In genomic region chr12:84202561-84202960, GRCm38 (mm10) we compare ENCODE assay signal across 11 mouse cellular contexts. TPM values are rescaled to one million over a fixed set of nuclear protein-coding genes. Genes with fewer than 3 reads are reported as not detected.
DNase-seq lines count a peak whose midpoint lies in the region; ATAC-seq and TF ChIP-seq lines count a peak whose summit lies in the region.
"Had no signal": no experiment of that assay in that cellular context is flagged by ENCODE, and none has a peak within 500 bp of the region (broad histone marks: within the 10 kb centered on the region; RNA-seq: fewer than 3 reads in every experiment).

No protein-coding gene starts in this region.

- H3K4me3 ChIP-seq in heart, embryonic 12.5 days = no peak overlapping the region
- 0 out of 2 replicates have a peak overlapping the region, but pooled peaks have one; percentile 13 for H3K4me3 ChIP-seq in liver, postnatal 0 days (ENCODE audit: low read depth, low read length)
- H3K4me3 ChIP-seq: forebrain, embryonic 15.5 days had no signal

- ATAC-seq in heart, embryonic 12.5 days (ENCODE audit: insufficient number of reproducible peaks, low FRiP score) = no peak
- ATAC-seq in common myeloid progenitor, adult 5-6 weeks (replicated peaks; ENCODE audit: low read depth, poor library complexity, severe bottlenecking) = peak; percentile 4; the same call in 1 of the 2 replicates
- ATAC-seq in liver, postnatal 0 days = no peak
- ATAC-seq: forebrain, embryonic 15.5 days had no signal

- 78% methylated on average over 10 of the region's 10 CpGs for WGBS in heart, embryonic 12.5 days
- WGBS in liver, postnatal 0 days (ENCODE audit: insufficient replicate concordance) = 33% methylated on average over 10 of the region's 10 CpGs

- H3K27me3 ChIP-seq in heart, embryonic 12.5 days (replicated peaks) = no peaks in the 10 kb centered on the region
- H3K27me3 ChIP-seq in liver, postnatal 0 days (ENCODE audit: insufficient read depth, low read length) = no peaks in the 10 kb centered on the region
- H3K27me3 ChIP-seq: forebrain, embryonic 15.5 days had no signal

- TF ChIP-seq EP300 in liver, postnatal 0 days (IDR thresholded peaks at IDR 0.05; ENCODE audit: low read depth) = no peak

- DNase-seq in heart, postnatal 10 days = no peak
- DNase-seq in CD4-positive, CD25-positive, alpha-beta regulatory T cell, adult 2 months (ENCODE audit: low read depth, low spot score) = peak; percentile 64
- no peak for DNase-seq in liver, postnatal 0 days
- DNase-seq in left cerebral cortex, postnatal 4 days = no peak
- no peak for DNase-seq in layer of hippocampus, adult 18-20 months (ENCODE audit: low spot score in 2 of 2)
- no peak for DNase-seq in adrenal gland, adult (ENCODE audit: inconsistent age in 2 of 2, low spot score in 1 of 2)
- DNase-seq: adrenal gland, postnatal 25 days; kidney, adult 18-20 months had no signal

- no peaks in the 10 kb centered on the region for H3K36me3 ChIP-seq in heart, embryonic 12.5 days
- no peaks in the 10 kb centered on the region for H3K36me3 ChIP-seq in liver, postnatal 0 days (replicated peaks; ENCODE audit: insufficient read depth, low read length)
- H3K36me3 ChIP-seq: forebrain, embryonic 15.5 days had no signal

- no peak overlapping the region for H3K27ac ChIP-seq in heart, embryonic 12.5 days (ENCODE audit: poor library complexity, severe bottlenecking)
- H3K27ac ChIP-seq in liver, postnatal 0 days (ENCODE audit: low read depth) = peak overlapping the region; percentile 98
- H3K27ac ChIP-seq: forebrain, embryonic 15.5 days had no signal

- no peaks in the 10 kb centered on the region for H3K9me3 ChIP-seq in heart, embryonic 12.5 days (replicated peaks)
- H3K9me3 ChIP-seq in liver, postnatal 0 days (ENCODE audit: low read length) = no peaks in the 10 kb centered on the region
- H3K9me3 ChIP-seq: forebrain, embryonic 15.5 days had no signal

- intact Hi-C loops in heart, postnatal 10 days (cut with DNase I) = no loop called here
- intact Hi-C loops in left cerebral cortex, postnatal 4 days (cut with DNase I) = no loop called here

- H3K4me1 ChIP-seq in heart, embryonic 12.5 days (replicated peaks) = peaks cover 75% of the 10 kb centered on the region
- H3K4me1 ChIP-seq in liver, postnatal 0 days (ENCODE audit: insufficient read depth) = peaks cover 94% of the 10 kb centered on the region

- no peak for TF ChIP-seq CTCF in liver, postnatal 0 days (IDR thresholded peaks at IDR 0.05; ENCODE audit: low read depth)

- peak overlapping the region; percentile 17 for H3K4me2 ChIP-seq in heart, embryonic 12.5 days
- peak overlapping the region; percentile 62 for H3K4me2 ChIP-seq in liver, postnatal 0 days (ENCODE audit: low read depth, low read length)
- H3K4me2 ChIP-seq: forebrain, embryonic 15.5 days had no signal

- no peak overlapping the region for H3K9ac ChIP-seq in heart, embryonic 12.5 days
- H3K9ac ChIP-seq in liver, postnatal 0 days (replicated peaks) = peak overlapping the region; percentile 67
- H3K9ac ChIP-seq: forebrain, embryonic 15.5 days had no signal

RNA-seq across cellular contexts. Expression of gene Elmsan1, which starts 16.1 kb away (rescaled TPM):
- 8.7 and 10.6 TPM in 2 replicates for polyA plus RNA-seq in heart, embryonic 12.5 days (2016; fragmentation: Nextera tagmentation; extraction: Ambion mirVana)
- 10 to 100 TPM; 19.5 to 20.3 TPM for total RNA-seq in heart, postnatal 10 days (2021)
- 13.0 and 15.1 TPM in 2 replicates for total RNA-seq in common myeloid progenitor, adult 5-6 weeks (2017)
- 2.6 and 2.8 TPM in 2 replicates for polyA plus RNA-seq in liver, postnatal 0 days (2015; fragmentation: Nextera tagmentation; extraction: Ambion mirVana)
- total RNA-seq in left cerebral cortex, postnatal 4 days (2021) = 10 to 100 TPM; 12.9 to 14.9 TPM
- total RNA-seq in layer of hippocampus, adult 18-20 months (2021) = 10 to 100 TPM; 26.9 to 31.3 TPM

RNA-seq across cellular contexts. Expression of gene Pnma1, which starts 54.3 kb away (rescaled TPM):
- 0.40 and 0.68 TPM in 2 replicates for polyA plus RNA-seq in heart, embryonic 12.5 days (2016; fragmentation: Nextera tagmentation; extraction: Ambion mirVana)
- total RNA-seq in heart, postnatal 10 days (2021) = under 1 TPM; 0.35 to 0.43 TPM
- 0.58 and 0.64 TPM in 2 replicates for total RNA-seq in common myeloid progenitor, adult 5-6 weeks (2017)
- 0.28 and 0.35 TPM in 2 replicates for polyA plus RNA-seq in liver, postnatal 0 days (2015; fragmentation: Nextera tagmentation; extraction: Ambion mirVana)
- 10 to 100 TPM; 11.0 to 11.1 TPM for total RNA-seq in left cerebral cortex, postnatal 4 days (2021)
- 1 to 10 TPM; 2.9 to 3.0 TPM for total RNA-seq in layer of hippocampus, adult 18-20 months (2021)
